Mouse (Mus musculus) c-Kit-positive CD71-positive TER-119-negative erythroid progenitor cells, embryonic 14.5 days (primary cell): ENCODE results near the gene Gm11937.
A peak's percentile ranks its signal among the peaks of the same experiment; 100 is the strongest.

Experiments used
- DNase-seq: peaks from one replicate; pipeline ENCODE4 v3.0.0-alpha.2; 2013; ENCODE audit warnings: low read depth

The Gm11937 gene

DNA sequence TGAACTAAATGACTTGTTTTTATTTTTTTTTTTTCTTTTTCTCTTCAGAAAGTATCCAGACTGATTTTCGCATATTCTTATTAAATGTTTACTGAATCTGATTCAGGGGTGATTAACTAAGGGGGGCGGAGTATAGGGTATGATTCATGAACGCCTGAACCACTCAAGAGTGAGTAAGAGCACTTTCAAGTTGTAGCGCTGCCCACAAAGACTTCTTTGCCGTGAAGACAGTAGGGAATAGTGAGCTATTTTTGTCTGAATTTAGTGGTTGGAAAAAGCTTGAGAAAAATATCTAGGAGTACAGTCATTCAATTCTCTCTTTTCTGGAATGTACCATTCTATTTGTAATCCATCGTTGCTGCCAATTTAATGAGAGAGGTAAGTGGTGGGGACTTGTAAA, 28.4 kb downstream of the Gm11937 start:
- no peak for DNase-seq

DNA sequence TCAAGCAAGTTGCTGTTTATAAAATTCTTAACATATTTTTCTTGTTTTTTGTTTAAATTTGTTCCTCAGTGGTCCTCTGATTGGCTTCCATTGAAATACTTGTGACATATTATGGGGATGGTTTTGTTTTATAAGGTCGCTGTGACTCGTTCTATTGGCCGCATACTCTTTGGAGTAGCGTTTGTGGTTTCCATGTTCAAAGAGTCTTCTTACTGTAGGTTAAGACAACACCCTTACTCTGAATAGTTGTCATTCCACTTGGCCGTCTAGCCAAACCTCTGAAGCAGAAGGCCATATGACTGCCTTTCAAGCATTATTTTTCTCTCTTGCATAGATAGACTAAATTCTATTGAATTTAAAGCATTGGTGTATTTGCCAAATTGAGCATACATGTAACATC, 28.9 kb downstream of the Gm11937 start:
- DNase-seq, result no peak

DNA sequence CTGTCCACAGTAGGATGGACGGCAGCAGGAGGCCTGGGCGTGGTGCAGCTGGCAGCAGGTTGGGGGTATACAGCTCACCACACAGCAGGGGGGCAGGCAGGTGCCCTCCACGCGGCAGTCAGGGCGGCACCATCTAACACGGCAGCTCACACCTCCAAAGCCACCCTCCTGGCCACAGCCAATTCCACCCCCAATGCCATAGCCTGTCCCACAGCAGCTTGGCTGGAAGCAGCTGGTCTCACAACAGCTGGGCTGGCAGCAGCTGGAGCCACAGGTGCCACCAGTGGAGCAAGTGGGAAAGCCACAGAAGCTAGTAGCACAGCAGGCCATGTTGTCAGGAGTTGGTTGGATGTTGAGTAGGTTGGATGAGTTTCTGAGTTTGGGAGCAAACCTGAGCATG, 29.4 kb downstream of the Gm11937 start, which contains the start of gene Krtap1-5:
TSS of gene Krtap1-5 (minus strand) at position 381 of the 400 bp plus-strand sequence.
- DNase-seq, result no peak

- DNase-seq, result peak; percentile 4
Observed at GRCm38 (mm10) chr11:99574106-99574505, 35.9 kb downstream of the Gm11937 start.

GRCm38 (mm10) chr11:99573164-99573563, 36.8 kb downstream of the Gm11937 start:
- DNase-seq, result no peak

DNA sequence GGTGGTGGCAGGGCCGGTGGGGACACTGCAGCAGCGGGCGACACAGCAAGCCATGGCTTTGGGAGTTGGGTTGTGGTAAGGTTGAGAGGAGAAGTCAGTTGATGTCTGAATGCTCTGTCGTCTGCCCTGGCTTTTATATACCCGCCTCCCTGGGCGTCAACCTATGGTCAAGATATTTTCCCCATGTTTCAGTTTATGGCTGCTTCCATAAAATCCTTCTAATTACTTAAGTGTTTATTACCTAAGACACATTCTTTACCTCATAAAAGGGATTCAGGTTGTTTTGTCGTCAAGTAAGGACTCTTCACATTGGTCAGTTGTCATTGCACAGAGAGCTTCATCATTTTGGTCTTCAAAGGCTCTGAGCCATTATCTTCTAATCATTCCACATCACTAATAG, 43.5 kb downstream of the Gm11937 start, which contains the start of gene Krtap3-1:
TSS of gene Krtap3-1 (minus strand) at position 101 of the 400 bp plus-strand sequence.
- DNase-seq, result no peak

DNA sequence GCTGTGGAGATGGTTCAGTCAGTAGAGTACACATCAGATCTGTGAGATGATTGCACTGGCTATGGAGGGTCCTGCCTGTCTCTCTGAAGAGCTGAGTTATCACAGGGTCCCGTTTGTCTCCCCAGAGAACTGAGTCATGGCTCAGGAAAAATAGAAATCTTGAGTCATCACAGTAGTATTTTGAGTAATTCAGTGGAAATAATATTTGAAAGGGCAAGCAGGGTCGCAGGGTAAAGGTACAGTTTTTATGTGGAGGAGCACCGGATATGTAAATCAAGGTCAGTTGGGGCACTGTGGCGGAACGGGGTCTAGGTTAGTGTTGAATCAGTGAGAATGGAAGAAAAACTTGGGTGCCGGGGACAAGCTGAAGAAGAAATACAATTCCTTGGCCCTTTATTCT, 47.4 kb downstream of the Gm11937 start:
- DNase-seq, result no peak
